Mouse (Mus musculus) CD4-positive naive resting alpha-beta T cell, adult 57 days (primary cell): Measurements from ENCODE around the gene Sohlh1. TPM values are rescaled to one million over a fixed set of nuclear protein-coding genes. Genes with fewer than 3 reads are reported as not detected.

Source experiments
- total RNA-seq: library from RNA; stranded (reverse); gene quantifications from one replicate; pipeline ENCODE4 v1.2.4, GENCODE M21; 2023

Gene Sohlh1
- not detected for total RNA-seq

DNA sequence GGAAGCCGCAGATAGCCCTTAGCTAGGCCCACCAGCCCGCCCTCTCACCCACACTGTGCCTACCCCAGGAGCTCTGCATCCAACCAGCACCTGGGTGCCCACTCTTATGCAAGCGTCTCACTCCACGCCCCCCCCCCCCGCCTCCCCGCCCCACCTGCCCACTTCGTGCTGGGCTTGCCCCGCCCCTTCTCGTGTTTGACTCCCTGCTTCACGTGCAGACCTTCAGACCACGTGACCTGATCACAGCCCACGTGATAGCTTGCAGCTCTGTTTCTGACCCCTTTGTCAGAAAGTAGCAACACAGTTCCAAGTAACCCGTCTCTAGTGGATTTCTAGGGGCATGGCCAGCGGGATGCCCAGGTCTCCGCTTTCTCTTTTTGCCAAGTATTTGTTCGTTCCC, at the start of gene Sohlh1:
Gene Sohlh1, minus strand, starts transcription at position 23 of the 400 bp plus-strand sequence.

DNA sequence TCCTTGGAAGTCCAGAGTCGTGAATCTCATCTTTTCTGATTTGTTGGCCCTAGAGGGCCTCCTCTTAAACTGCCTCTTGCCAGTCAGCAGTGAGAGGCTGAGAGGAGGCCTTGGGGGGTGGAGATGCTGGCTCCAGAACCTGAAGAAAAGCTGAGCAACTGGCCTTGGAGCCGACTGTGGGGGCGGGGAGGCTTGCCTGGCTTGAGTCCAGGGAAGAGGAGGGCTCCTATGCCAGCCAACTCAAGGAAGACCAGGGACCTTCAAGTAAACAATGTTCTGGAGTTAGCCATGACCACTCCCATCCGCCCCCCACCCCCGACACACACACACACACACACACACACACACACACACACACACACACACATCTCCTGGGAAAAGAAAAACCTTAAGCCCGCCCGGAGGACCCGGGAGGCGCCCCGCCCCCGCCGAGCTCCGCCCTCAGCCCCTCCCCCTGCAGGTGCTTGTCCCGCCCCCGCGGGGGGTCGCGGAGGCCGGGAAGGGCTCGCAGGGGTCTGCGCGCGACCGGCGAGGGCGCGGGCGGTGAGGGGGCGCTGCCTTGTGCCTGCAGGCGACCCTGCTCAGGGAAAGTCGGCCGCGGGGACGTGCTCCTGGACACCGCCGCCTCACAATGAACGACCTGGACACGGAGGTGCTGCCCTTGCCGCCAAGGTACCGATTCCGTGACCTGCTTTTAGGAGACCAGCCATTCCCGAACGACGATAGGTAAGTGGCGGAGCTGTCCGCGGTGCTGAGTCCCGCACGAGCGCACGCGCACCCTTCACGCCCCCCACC, 16.5 kb upstream of the Sohlh1 start, which contains the start of gene Kcnt1:
Gene Kcnt1, plus strand, starts transcription at position 398 of the 795 bp plus-strand sequence.

DNA sequence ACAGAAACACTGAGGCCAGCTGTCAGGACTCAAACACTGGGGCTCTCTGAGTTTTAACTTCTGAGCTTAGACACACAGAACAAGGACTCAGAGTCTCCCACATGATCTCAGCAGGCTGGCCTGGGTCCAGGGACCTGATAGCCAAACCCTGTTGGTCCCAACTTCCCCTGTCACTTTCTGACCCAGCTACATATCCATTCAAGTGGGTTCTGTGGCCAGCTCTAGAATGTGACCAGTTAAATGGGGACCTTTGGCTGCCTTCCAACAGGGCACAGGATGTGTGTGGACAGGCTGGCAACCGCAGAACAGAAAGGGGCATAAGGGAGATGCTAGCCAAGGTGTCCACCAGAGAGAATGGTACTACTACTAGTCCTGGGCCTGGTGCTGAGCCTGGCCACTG, 24.2 kb downstream of the Sohlh1 start, which contains the start of gene Lcn9:
Gene Lcn9, plus strand, starts transcription at position 348 of the 400 bp plus-strand sequence.

DNA sequence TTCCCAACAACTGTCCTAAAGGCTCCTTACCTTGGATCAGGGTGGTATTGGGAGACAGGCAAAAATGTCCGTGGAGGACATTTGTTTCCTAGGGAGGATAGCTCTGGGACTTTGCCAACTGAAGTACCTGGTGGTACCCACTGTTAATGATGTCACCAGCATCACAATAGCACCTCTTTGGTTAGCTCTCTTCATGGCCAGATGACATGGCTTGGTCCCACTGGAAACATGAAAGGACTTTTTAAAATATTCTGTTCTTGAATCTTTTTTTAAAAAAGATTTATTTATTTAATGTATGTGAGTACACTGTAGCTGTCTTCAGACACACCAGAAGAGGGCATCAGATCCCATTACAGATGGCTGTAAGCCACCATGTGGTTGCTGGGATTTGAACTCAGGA, 31.3 kb downstream of the Sohlh1 start, which contains the start of gene Glt6d1:
Gene Glt6d1, minus strand, starts transcription at position 101 of the 400 bp plus-strand sequence.

Other genes starting within 250 kb of the Sohlh1 start
- 105 TPM for gene Rabl6, start 238.7 kb downstream of the Sohlh1 start, total RNA-seq
- not detected for gene Ccdc183, start 229.6 kb downstream of the Sohlh1 start, total RNA-seq
- 1.6 TPM for gene Tmem141, start 225.2 kb downstream of the Sohlh1 start, total RNA-seq
- 6.2 TPM for gene Fcna, start 219.2 kb downstream of the Sohlh1 start, total RNA-seq
- gene Lcn8, start 194.1 kb downstream of the Sohlh1 start, total RNA-seq, result not detected
- not detected for gene Lcn5, start 189.3 kb downstream of the Sohlh1 start, total RNA-seq
- gene Lcn6, start 170.5 kb downstream of the Sohlh1 start, total RNA-seq, result not detected
- gene Lcn10, start 164.5 kb downstream of the Sohlh1 start, total RNA-seq, result not detected
- gene Obp2a, start 147.2 kb downstream of the Sohlh1 start, total RNA-seq, result not detected
- gene Bmyc, start 140.5 kb downstream of the Sohlh1 start, total RNA-seq, result 17.0 TPM
- not detected for gene Obp2b, start 110.2 kb downstream of the Sohlh1 start, total RNA-seq
- not detected for gene Lcn3, start 81.7 kb downstream of the Sohlh1 start, total RNA-seq
- not detected for gene Lcn11, start 70.2 kb downstream of the Sohlh1 start, total RNA-seq
- gene Gm13539, start 65.0 kb downstream of the Sohlh1 start, total RNA-seq, result not detected
- not detected for gene Glt6d1, start 31.4 kb downstream of the Sohlh1 start, total RNA-seq
- not detected for gene Lcn9, start 24.1 kb downstream of the Sohlh1 start, total RNA-seq
- not detected for gene Kcnt1, start 16.5 kb upstream of the Sohlh1 start, total RNA-seq
- 64.4 TPM for gene Camsap1, start 136.0 kb upstream of the Sohlh1 start, total RNA-seq
- 46.6 TPM for gene Ubac1, start 174.5 kb upstream of the Sohlh1 start, total RNA-seq